Comparison of ENCODE assay signal across 10 mouse cellular contexts in the genomic region with DNA sequence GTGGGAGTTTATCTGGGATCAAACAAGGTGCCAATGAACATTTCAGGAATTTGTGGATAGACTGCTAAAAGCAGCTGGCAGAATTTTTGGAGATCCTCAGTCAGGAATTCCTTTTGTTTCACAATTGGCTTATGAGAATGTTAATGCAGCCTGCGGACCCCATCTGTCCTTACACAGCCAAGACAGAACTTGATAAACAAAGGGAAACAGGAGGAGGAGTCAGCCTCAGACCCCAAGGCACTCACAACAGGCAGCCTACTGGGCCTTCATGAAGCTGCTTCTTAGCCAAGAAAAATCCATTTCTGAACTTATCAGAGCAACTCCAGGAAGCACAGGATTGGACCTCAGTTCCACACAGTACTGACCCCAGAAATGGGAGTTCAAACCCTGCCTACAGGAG.
"Had no signal": no experiment of that assay in that cellular context is flagged by ENCODE, and none has a peak within 500 bp of the region (broad histone marks: within the 10 kb centered on the region; RNA-seq: fewer than 3 reads in every experiment).

No protein-coding gene starts in this region.

- ATAC-seq: intestine, embryonic 15.5 days; midbrain, embryonic 16.5 days had no signal

- H3K36me3 ChIP-seq: intestine, embryonic 15.5 days; kidney, embryonic 15.5 days had no signal

- H3K27me3 ChIP-seq: intestine, embryonic 15.5 days; kidney, embryonic 15.5 days had no signal

- H3K27ac ChIP-seq: intestine, embryonic 15.5 days; kidney, embryonic 15.5 days; left cerebral cortex, adult 2 months; liver, embryonic 14.5 days had no signal

- H3K9ac ChIP-seq: intestine, embryonic 15.5 days; kidney, embryonic 15.5 days; liver, embryonic 14.5 days had no signal

- H3K4me1 ChIP-seq: intestine, embryonic 15.5 days; kidney, embryonic 15.5 days had no signal

- H3K4me2 ChIP-seq: intestine, embryonic 15.5 days; kidney, embryonic 15.5 days had no signal

- H3K4me3 ChIP-seq: intestine, embryonic 15.5 days; kidney, embryonic 15.5 days; left cerebral cortex, adult 2 months had no signal

- H3K9me3 ChIP-seq: intestine, embryonic 15.5 days had no signal

- DNase-seq: kidney, adult 18-20 months; kidney, postnatal 25 days; lung, adult 18-20 months; right cerebral cortex, postnatal 14 days; thymus, postnatal 36 days had no signal
